Mouse (Mus musculus) myocyte (in vitro differentiated cells): Measurements from ENCODE around the gene Gm49450.

Source experiments
- CEBPB ChIP-seq: IDR thresholded peaks from 2 replicates; pipeline ENCODE4 v1.6.1; 2011; ENCODE audit warnings: mild to moderate bottlenecking, moderate library complexity; ENCODE audit not compliant: poor library complexity, insufficient read depth, severe bottlenecking
- E2F4 ChIP-seq: IDR thresholded peaks from one replicate; pipeline ENCODE4 v1.6.1; 2011; ENCODE audit warnings: mild to moderate bottlenecking, control low read depth, moderate library complexity; ENCODE audit not compliant: insufficient read depth
- MAX ChIP-seq: IDR thresholded peaks from one replicate; pipeline ENCODE4 v1.6.1; 2011; ENCODE audit warnings: low read depth, mild to moderate bottlenecking, control low read depth
- MYOD1 ChIP-seq, 3 experiments: IDR thresholded peaks; one replicate each; pipeline ENCODE4 v1.6.1; 2011; ENCODE audit warnings: control low read depth in 2 of 3, low read depth in 2 of 3, mild to moderate bottlenecking in 2 of 3, moderate library complexity in 1 of 3; ENCODE audit not compliant: insufficient read length in 2 of 3, control insufficient read depth in 1 of 3
- MYOG ChIP-seq, 3 experiments: IDR thresholded peaks; one replicate each; pipeline ENCODE4 v1.6.1; 2011; ENCODE audit warnings: control low read depth in 2 of 3, low read depth in 2 of 3, mild to moderate bottlenecking in 2 of 3; ENCODE audit not compliant: insufficient read length in 2 of 3, control insufficient read depth in 1 of 3, insufficient read depth in 1 of 3
- POLR2A ChIP-seq: IDR thresholded peaks from one replicate; pipeline ENCODE4 v1.6.1; 2011; ENCODE audit warnings: low read depth, mild to moderate bottlenecking, control low read depth, moderate library complexity; ENCODE audit not compliant: insufficient read length
- POLR2AphosphoS2 ChIP-seq: IDR thresholded peaks from one replicate; pipeline ENCODE4 v1.6.1; 2011; ENCODE audit warnings: low read depth, control low read depth; ENCODE audit not compliant: insufficient read length
- SRF ChIP-seq: IDR thresholded peaks from one replicate; pipeline ENCODE4 v1.6.1; 2011; ENCODE audit warnings: low read depth; ENCODE audit not compliant: control insufficient read depth, insufficient read length
- TCF12 ChIP-seq: IDR thresholded peaks from one replicate; pipeline ENCODE4 v1.6.1; 2011; ENCODE audit warnings: mild to moderate bottlenecking, control low read depth; ENCODE audit not compliant: poor library complexity, insufficient read depth, severe bottlenecking
- USF1 ChIP-seq: IDR thresholded peaks from one replicate; pipeline ENCODE4 v1.6.1; 2011; ENCODE audit warnings: low read depth, mild to moderate bottlenecking, control low read depth, moderate library complexity

GRCm38 (mm10) chr15:99001451-99001931 is 48.1 kb upstream of the Gm49450 start:
- TF ChIP-seq POLR2A, result no peak
- no peak for TF ChIP-seq SRF
- no peak for TF ChIP-seq MAX
- TF ChIP-seq USF1, result no peak
- no peak for TF ChIP-seq MYOG (IDR thresholded peaks at IDR 0.05; ENCODE audit: control insufficient read depth in 1 of 3, insufficient read depth in 1 of 3, insufficient read length in 2 of 3, low read depth in 2 of 3)
- TF ChIP-seq E2F4, result no peak
- TF ChIP-seq POLR2AphosphoS2, result no peak
- TF ChIP-seq CEBPB, result no peak
- no peak for TF ChIP-seq MYOD1 (IDR thresholded peaks at IDR 0.05; ENCODE audit: control insufficient read depth in 1 of 3, insufficient read length in 2 of 3, low read depth in 2 of 3)
- TF ChIP-seq TCF12, result no peak
